Mouse (Mus musculus) heart, embryonic 13.5 days (tissue): ENCODE data around the gene Trim17. TPM values are rescaled to one million over a fixed set of nuclear protein-coding genes. Genes with fewer than 3 reads are reported as not detected.

Source experiments
- ATAC-seq: fragments of 200-750 bp; cut with Nextera tagmentation; 2 replicates; pipeline ENCODE4 v1.8.0; 2017; ENCODE audit warnings: moderate TSS enrichment; ENCODE audit not compliant: insufficient number of reproducible peaks, low FRiP score, low TSS enrichment; ENCODE audit errors: extremely low read depth
- H3K27ac ChIP-seq: fragments of 300-500 bp; sonication (generic); replicated peaks from 2 replicates; pipeline ENCODE4 v1.5.1; 2015; ENCODE audit warnings: moderate library complexity, mild to moderate bottlenecking, inconsistent platforms
- H3K27me3 ChIP-seq: fragments of 300-500 bp; sonication (generic); replicated peaks from 2 replicates; pipeline ENCODE4 v1.6.1; 2015; ENCODE audit warnings: mild to moderate bottlenecking, inconsistent platforms
- H3K36me3 ChIP-seq: fragments of 300-500 bp; sonication (generic); 2 replicates; pipeline ENCODE4 v1.6.1; 2015; ENCODE audit warnings: mild to moderate bottlenecking, inconsistent platforms
- H3K4me1 ChIP-seq: fragments of 300-500 bp; sonication (generic); 2 replicates; pipeline ENCODE4 v1.6.1; 2015; ENCODE audit warnings: inconsistent platforms
- H3K4me2 ChIP-seq: fragments of 300-500 bp; sonication (generic); 2 replicates; pipeline ENCODE4 v1.6.1; 2015; ENCODE audit warnings: inconsistent platforms, mild to moderate bottlenecking, moderate library complexity
- H3K4me3 ChIP-seq: fragments of 300-500 bp; sonication (generic); 2 replicates; pipeline ENCODE4 v1.5.1; 2015; ENCODE audit warnings: moderate library complexity, mild to moderate bottlenecking, inconsistent platforms
- H3K9ac ChIP-seq: fragments of 300-500 bp; sonication (generic); 2 replicates; pipeline ENCODE4 v1.6.1; 2015; ENCODE audit warnings: inconsistent platforms, mild to moderate bottlenecking, moderate library complexity
- H3K9me3 ChIP-seq: fragments of 300-500 bp; sonication (generic); 2 replicates; pipeline ENCODE4 v1.6.1; 2016; ENCODE audit warnings: inconsistent platforms
- WGBS: fragments of 180-500 bp; shearing (Covaris S2); methylation state at CpG from one replicate; pipeline ENCODE4 v1.1.7; 2015; ENCODE audit warnings: mixed read lengths; 5-methylcytosine and 5-hydroxymethylcytosine counted together
- polyA plus RNA-seq: library from polyadenylated mRNA; unstranded; fragments of >200 nt; fragmentation: Nextera tagmentation; extraction: Ambion mirVana; gene quantifications from 2 replicates; pipeline ENCODE4 v1.2.1, GENCODE M21; 2015

The Trim17 gene
- polyA plus RNA-seq, 1 experiment from 2014 or later = 0.76 TPM

- Histone ChIP-seq H3K4me1 (peaks cover 82% of the 10 kb centered on the region), H3K36me3 (peaks cover 47% of the 10 kb centered on the region), H3K27me3 (no peaks in the 10 kb centered on the region), H3K9ac (peak overlapping the region; percentile 99), H3K9me3 (no peaks in the 10 kb centered on the region), H3K4me2 (peak overlapping the region; percentile 86), H3K27ac (peak overlapping the region; percentile 70), H3K4me3 (no peak overlapping the region)
- WGBS = 38% methylated on average over 14 of the region's 14 CpGs
- ATAC-seq = no peak
Measured at GRCm38 (mm10) chr11:58981541-58982447, 27.3 kb downstream of the Trim17 start.

GRCm38 (mm10) chr11:58982471-58983097 lies 28.1 kb downstream of the Trim17 start:
- H3K4me3 ChIP-seq = no peak overlapping the region
- H3K9ac ChIP-seq = 0 out of 2 replicates have a peak overlapping the region, but pooled peaks have one; percentile 99
- no peaks in the 10 kb centered on the region for H3K27me3 ChIP-seq
- WGBS = 82% methylated on average over 18 of the region's 18 CpGs
- no peaks in the 10 kb centered on the region for H3K9me3 ChIP-seq
- 0 out of 2 replicates have a peak overlapping the region, but pooled peaks have one; percentile 15 for H3K4me2 ChIP-seq
- H3K4me1 ChIP-seq = peaks cover 86% of the 10 kb centered on the region
- no peak for ATAC-seq
- H3K27ac ChIP-seq = peak overlapping the region; percentile 70
- H3K36me3 ChIP-seq = peaks cover 55% of the 10 kb centered on the region

GRCm38 (mm10) chr11:58983691-58984341 lies 29.3 kb downstream of the Trim17 start:
- Histone ChIP-seq H3K27ac (peak overlapping the region; percentile 96), H3K4me1 (peaks cover 95% of the 10 kb centered on the region), H3K4me2 (peak overlapping the region; percentile 42), H3K9ac (peak overlapping the region; percentile 65), H3K36me3 (peaks cover 67% of the 10 kb centered on the region), H3K27me3 (no peaks in the 10 kb centered on the region), H3K4me3 (no peak overlapping the region), H3K9me3 (no peaks in the 10 kb centered on the region)
- peak; percentile 34; the same call in 1 of the 2 replicates for ATAC-seq
- 46% methylated on average over 6 of the region's 6 CpGs for WGBS

GRCm38 (mm10) chr11:58984657-58985056 lies 30.2 kb downstream of the Trim17 start:
- ATAC-seq = no peak
- Histone ChIP-seq H3K27ac (peak overlapping the region; percentile 96), H3K9ac (peak overlapping the region; percentile 64), H3K4me3 (no peak overlapping the region), H3K4me1 (peaks cover 95% of the 10 kb centered on the region), H3K27me3 (no peaks in the 10 kb centered on the region), H3K4me2 (peak overlapping the region; percentile 42; the same call in 1 of the 2 replicates), H3K36me3 (peaks cover 76% of the 10 kb centered on the region), H3K9me3 (no peaks in the 10 kb centered on the region)
- 79% methylated on average over 7 of the region's 7 CpGs for WGBS

GRCm38 (mm10) chr11:58985299-58985917 lies 30.9 kb downstream of the Trim17 start:
- WGBS = 66% methylated on average over 3 of the region's 3 CpGs
- Histone ChIP-seq H3K27me3 (no peaks in the 10 kb centered on the region), H3K4me1 (peaks cover 95% of the 10 kb centered on the region), H3K27ac (peak overlapping the region; percentile 96), H3K36me3 (peaks cover 83% of the 10 kb centered on the region), H3K4me2 (no peak overlapping the region), H3K4me3 (no peak overlapping the region), H3K9ac (peak overlapping the region; percentile 64), H3K9me3 (no peaks in the 10 kb centered on the region)
- ATAC-seq = no peak

GRCm38 (mm10) chr11:58989166-58989565 lies 34.7 kb downstream of the Trim17 start:
- Histone ChIP-seq H3K27me3 (peaks cover 13% of the 10 kb centered on the region; the same call in 1 of the 2 replicates), H3K4me3 (no peak overlapping the region), H3K4me1 (peaks cover 99% of the 10 kb centered on the region), H3K4me2 (no peak overlapping the region), H3K9me3 (no peaks in the 10 kb centered on the region), H3K27ac (peak overlapping the region; percentile 96; the same call in 1 of the 2 replicates), H3K36me3 (peaks cover 69% of the 10 kb centered on the region), H3K9ac (peak overlapping the region; percentile 70)
- ATAC-seq = no peak
- 94% methylated on average over 4 of the region's 4 CpGs for WGBS

- H3K9me3 ChIP-seq = no peaks in the 10 kb centered on the region
- H3K4me1 ChIP-seq = peaks cover 99% of the 10 kb centered on the region
- H3K9ac ChIP-seq = peak overlapping the region; percentile 70
- H3K27ac ChIP-seq = peak overlapping the region; percentile 92
- H3K36me3 ChIP-seq = peaks cover 65% of the 10 kb centered on the region
- 58% methylated on average over 17 of the region's 17 CpGs for WGBS
- peaks cover 22% of the 10 kb centered on the region for H3K27me3 ChIP-seq
- no peak for ATAC-seq
- no peak overlapping the region for H3K4me3 ChIP-seq
- peak overlapping the region; percentile 38; the same call in 1 of the 2 replicates for H3K4me2 ChIP-seq
Measured at GRCm38 (mm10) chr11:58990141-58990540, 35.7 kb downstream of the Trim17 start.

GRCm38 (mm10) chr11:58990794-58991193 lies 36.3 kb downstream of the Trim17 start:
- WGBS = 35% methylated on average over 9 of the region's 9 CpGs
- no peak overlapping the region for H3K4me3 ChIP-seq
- H3K27me3 ChIP-seq = peaks cover 28% of the 10 kb centered on the region
- ATAC-seq = peak; percentile 72
- peak overlapping the region; percentile 38 for H3K4me2 ChIP-seq
- no peaks in the 10 kb centered on the region for H3K9me3 ChIP-seq
- peaks cover 62% of the 10 kb centered on the region for H3K36me3 ChIP-seq
- peaks cover 99% of the 10 kb centered on the region for H3K4me1 ChIP-seq
- H3K9ac ChIP-seq = peak overlapping the region; percentile 70
- peak overlapping the region; percentile 92 for H3K27ac ChIP-seq

- Histone ChIP-seq H3K4me1 (peaks cover 99% of the 10 kb centered on the region), H3K4me3 (no peak overlapping the region), H3K27ac (peak overlapping the region; percentile 92), H3K36me3 (peaks cover 62% of the 10 kb centered on the region), H3K4me2 (no peak overlapping the region), H3K9me3 (no peaks in the 10 kb centered on the region), H3K9ac (peak overlapping the region; percentile 58), H3K27me3 (peaks cover 28% of the 10 kb centered on the region)
- no peak for ATAC-seq
- WGBS = 71% methylated on average over 3 of the region's 3 CpGs
Measured at GRCm38 (mm10) chr11:58991911-58992310, 37.4 kb downstream of the Trim17 start.

- H3K9me3 ChIP-seq = no peaks in the 10 kb centered on the region
- no peak for ATAC-seq
- peaks cover 55% of the 10 kb centered on the region for H3K36me3 ChIP-seq
- H3K27me3 ChIP-seq = peaks cover 28% of the 10 kb centered on the region
- H3K4me3 ChIP-seq = no peak overlapping the region
- H3K4me1 ChIP-seq = peaks cover 99% of the 10 kb centered on the region
- 51% methylated on average over 6 of the region's 6 CpGs for WGBS
- H3K27ac ChIP-seq = peak overlapping the region; percentile 53
- H3K9ac ChIP-seq = peak overlapping the region; percentile 77
- no peak overlapping the region for H3K4me2 ChIP-seq
Measured at GRCm38 (mm10) chr11:58993091-58993670, 38.7 kb downstream of the Trim17 start.
